Mouse (Mus musculus) small intestine, adult 2 months (tissue): ENCODE measurements around the gene Ehd1.

Experiments used
- CTCF ChIP-seq: fragments of 200-500 bp; IDR thresholded peaks from 2 replicates; pipeline ENCODE4 v1.5.1; 2012; ENCODE audit warnings: low read depth, mild to moderate bottlenecking, control low read depth, inconsistent platforms, low read length, moderate library complexity, mixed read lengths; ENCODE audit not compliant: insufficient replicate concordance, insufficient read length; ENCODE audit errors: extremely low read depth
- POLR2A ChIP-seq: fragments of 200-500 bp; IDR thresholded peaks from 2 replicates; pipeline ENCODE4 v1.6.1; 2012; ENCODE audit warnings: low read depth, mild to moderate bottlenecking, control low read depth, inconsistent platforms, low read length, moderate library complexity

DNA sequence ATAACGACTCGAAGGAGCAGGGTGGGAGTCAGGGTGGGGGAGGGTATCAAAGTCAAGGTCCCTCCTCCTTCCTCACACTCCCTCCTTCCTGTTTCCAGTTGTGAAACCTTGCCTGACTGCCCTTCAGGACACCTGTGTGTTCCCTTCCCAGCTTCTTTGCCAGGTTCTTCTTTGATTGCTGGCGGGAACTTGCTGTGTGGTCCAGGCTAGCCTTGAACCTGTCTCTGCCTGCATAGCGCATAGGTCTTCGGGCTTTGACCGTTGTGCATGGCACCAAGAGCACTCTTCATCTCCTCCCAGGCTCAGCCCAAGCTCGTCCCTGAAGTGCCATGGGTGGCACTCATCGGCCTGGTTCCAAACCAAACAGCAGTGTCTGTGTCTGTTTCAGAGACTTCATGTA, 11.6 kb upstream of the Ehd1 start:
- TF ChIP-seq CTCF: no peak
- TF ChIP-seq POLR2A: no peak
